Mouse (Mus musculus) kidney, postnatal 0 days (tissue): ENCODE results near the gene Sppl2a. TPM values are rescaled to one million over a fixed set of nuclear protein-coding genes. Genes with fewer than 3 reads are reported as not detected.
"Not testable (repeated sequence)": the region's sequence is repeated elsewhere in the genome, so short reads cannot be mapped to it uniquely, and the experiment has no call there.

ENCODE experiments used
- ATAC-seq: fragments of 200-750 bp; cut with Nextera tagmentation; replicated peaks from 2 replicates; pipeline ENCODE4 v1.8.0; 2017; ENCODE audit warnings: low read depth, moderate number of reproducible peaks, moderate TSS enrichment, moderate library complexity; ENCODE audit not compliant: low FRiP score
- DNase-seq: peaks from one replicate; pipeline ENCODE4 v3.0.0-alpha.2; 2016; ENCODE audit warnings: low spot score
- H3K27ac ChIP-seq: fragments of 300-500 bp; sonication (generic); 2 replicates; pipeline ENCODE4 v1.5.1; 2014; ENCODE audit warnings: mild to moderate bottlenecking
- H3K27me3 ChIP-seq: fragments of 300-500 bp; sonication (generic); 2 replicates; pipeline ENCODE4 v1.6.1; 2014; ENCODE audit warnings: low read length, mixed read lengths; ENCODE audit not compliant: insufficient read depth
- H3K36me3 ChIP-seq: fragments of 300-500 bp; sonication (generic); 2 replicates; pipeline ENCODE4 v1.6.1; 2014; ENCODE audit warnings: low read length, mixed read lengths; ENCODE audit not compliant: insufficient read depth
- H3K4me1 ChIP-seq: fragments of 300-500 bp; sonication (generic); replicated peaks from 2 replicates; pipeline ENCODE4 v1.6.1; 2014; ENCODE audit warnings: antibody characterized with exemption, low read length, mixed read lengths; ENCODE audit not compliant: insufficient read depth
- H3K4me2 ChIP-seq: fragments of 300-500 bp; sonication (generic); 2 replicates; pipeline ENCODE4 v1.6.1; 2014; ENCODE audit warnings: mild to moderate bottlenecking, low read length, moderate library complexity, mixed read lengths
- H3K4me3 ChIP-seq: fragments of 300-500 bp; sonication (generic); replicated peaks from 2 replicates; pipeline ENCODE4 v1.5.1; 2014; ENCODE audit warnings: low read depth, low read length
- H3K9ac ChIP-seq: fragments of 300-500 bp; sonication (generic); 2 replicates; pipeline ENCODE4 v1.6.1; 2014; ENCODE audit warnings: low read depth, low read length
- H3K9me3 ChIP-seq: fragments of 300-500 bp; sonication (generic); replicated peaks from 2 replicates; pipeline ENCODE4 v1.6.1; 2016; ENCODE audit warnings: low read length, inconsistent platforms, mixed read lengths
- CTCF ChIP-seq: IDR thresholded peaks from 2 replicates; pipeline ENCODE4 v1.5.1; 2016; ENCODE audit warnings: antibody characterized with exemption, low read depth, mild to moderate bottlenecking, moderate library complexity
- WGBS: fragments of 180-500 bp; shearing (Covaris S2); extraction: QIAGEN DNeasy Blood & Tissue Kit; methylation state at CpG from one replicate; pipeline ENCODE4 v1.1.7; 2014; 5-methylcytosine and 5-hydroxymethylcytosine counted together
- polyA plus RNA-seq: library from polyadenylated mRNA; unstranded; fragments of >200 nt; fragmentation: Nextera tagmentation; extraction: Ambion mirVana; gene quantifications from 2 replicates; pipeline ENCODE4 v1.2.1, GENCODE M21; 2015

Gene Sppl2a
- polyA plus RNA-seq, 1 experiment from 2014 or later, result 47.8 TPM

- DNase-seq, result no peak
- WGBS, result 39% methylated on average over 3 of the region's 3 CpGs
- H3K9me3 ChIP-seq, result no peaks in the 10 kb centered on the region
- ATAC-seq, result no peak
- no peaks in the 10 kb centered on the region for H3K27me3 ChIP-seq
- no peak overlapping the region for H3K27ac ChIP-seq
- H3K4me2 ChIP-seq, result no peak overlapping the region
- no peak overlapping the region for H3K9ac ChIP-seq
- TF ChIP-seq CTCF, result no peak
- no peak overlapping the region for H3K4me3 ChIP-seq
- H3K4me1 ChIP-seq, result no peaks in the 10 kb centered on the region
- no peaks in the 10 kb centered on the region for H3K36me3 ChIP-seq
Measured at GRCm38 (mm10) chr2:126949856-126950255, 16.8 kb upstream of the Sppl2a start.

- not testable (repeated sequence) for H3K36me3 ChIP-seq, H3K9ac ChIP-seq, H3K4me3 ChIP-seq, H3K4me1 ChIP-seq, DNase-seq, H3K9me3 ChIP-seq, H3K27ac ChIP-seq, H3K4me2 ChIP-seq, ATAC-seq, H3K27me3 ChIP-seq
- WGBS, result 84% methylated on average over 6 of the region's 6 CpGs
Measured at GRCm38 (mm10) chr2:126949297-126949696, 16.3 kb upstream of the Sppl2a start.

GRCm38 (mm10) chr2:126948231-126948630 lies 15.2 kb upstream of the Sppl2a start:
- H3K4me2 ChIP-seq, result no peak overlapping the region
- no peaks in the 10 kb centered on the region for H3K27me3 ChIP-seq
- H3K36me3 ChIP-seq, result no peaks in the 10 kb centered on the region
- no peak overlapping the region for H3K9ac ChIP-seq
- no peaks in the 10 kb centered on the region for H3K9me3 ChIP-seq
- no peak overlapping the region for H3K4me3 ChIP-seq
- no peak overlapping the region for H3K27ac ChIP-seq
- WGBS, result 77% methylated on average over 2 of the region's 3 CpGs
- no peak for ATAC-seq
- DNase-seq, result no peak
- TF ChIP-seq CTCF, result no peak
- no peaks in the 10 kb centered on the region for H3K4me1 ChIP-seq

GRCm38 (mm10) chr2:126947646-126948045 lies 14.6 kb upstream of the Sppl2a start:
- DNase-seq (no peak), ATAC-seq (no peak)
- no peak overlapping the region for H3K27ac ChIP-seq
- no peaks in the 10 kb centered on the region for H3K4me1 ChIP-seq
- no peaks in the 10 kb centered on the region for H3K36me3 ChIP-seq
- no peaks in the 10 kb centered on the region for H3K9me3 ChIP-seq
- no peak overlapping the region for H3K9ac ChIP-seq
- TF ChIP-seq CTCF, result no peak
- H3K4me3 ChIP-seq, result no peak overlapping the region
- H3K27me3 ChIP-seq, result no peaks in the 10 kb centered on the region
- no peak overlapping the region for H3K4me2 ChIP-seq

GRCm38 (mm10) chr2:126943211-126943610 lies 10.2 kb upstream of the Sppl2a start:
- no peak overlapping the region for H3K27ac ChIP-seq
- H3K4me2 ChIP-seq, result no peak overlapping the region
- no peaks in the 10 kb centered on the region for H3K36me3 ChIP-seq
- no peak for DNase-seq
- H3K4me3 ChIP-seq, result no peak overlapping the region
- no peaks in the 10 kb centered on the region for H3K27me3 ChIP-seq
- no peaks in the 10 kb centered on the region for H3K4me1 ChIP-seq
- no peak overlapping the region for H3K9ac ChIP-seq
- no peak for ATAC-seq
- WGBS, result 50% methylated on average over 2 of the region's 2 CpGs
- no peak for TF ChIP-seq CTCF
- no peaks in the 10 kb centered on the region for H3K9me3 ChIP-seq

- no peaks in the 10 kb centered on the region for H3K4me1 ChIP-seq
- no peaks in the 10 kb centered on the region for H3K9me3 ChIP-seq
- WGBS, result 85% methylated on average over 3 of the region's 3 CpGs
- no peak overlapping the region for H3K4me3 ChIP-seq
- no peak overlapping the region for H3K27ac ChIP-seq
- DNase-seq (no peak), ATAC-seq (no peak)
- no peak overlapping the region for H3K4me2 ChIP-seq
- TF ChIP-seq CTCF, result no peak
- H3K27me3 ChIP-seq, result no peaks in the 10 kb centered on the region
- no peaks in the 10 kb centered on the region for H3K36me3 ChIP-seq
- H3K9ac ChIP-seq, result no peak overlapping the region
Measured at GRCm38 (mm10) chr2:126940314-126940866, 7.4 kb upstream of the Sppl2a start.

- TF ChIP-seq CTCF, result no peak
- WGBS, result 81% methylated on average over 6 of the region's 6 CpGs
- Histone ChIP-seq H3K27ac (no peak overlapping the region), H3K36me3 (no peaks in the 10 kb centered on the region), H3K27me3 (no peaks in the 10 kb centered on the region), H3K4me2 (no peak overlapping the region), H3K4me3 (no peak overlapping the region), H3K9ac (no peak overlapping the region), H3K9me3 (no peaks in the 10 kb centered on the region), H3K4me1 (no peaks in the 10 kb centered on the region)
- ATAC-seq, result no peak
- no peak for DNase-seq
Measured at GRCm38 (mm10) chr2:126938069-126938468, 5.0 kb upstream of the Sppl2a start.
